Mouse (Mus musculus) heart, embryonic 16.5 days (tissue): ENCODE results near the gene Zfp503. TPM values are rescaled to one million over a fixed set of nuclear protein-coding genes. Genes with fewer than 3 reads are reported as not detected.

Experiments used
- ATAC-seq: fragments of 200-750 bp; cut with Nextera tagmentation; replicated peaks from 2 replicates; pipeline ENCODE4 v1.8.0; 2017; ENCODE audit warnings: moderate number of reproducible peaks; ENCODE audit not compliant: insufficient read depth, low FRiP score; ENCODE audit errors: extremely low read depth
- H3K27ac ChIP-seq: fragments of 300-500 bp; sonication (generic); 2 replicates; pipeline ENCODE4 v1.5.1; 2014; ENCODE audit warnings: mild to moderate bottlenecking, low read length, control low read depth, moderate library complexity
- H3K27me3 ChIP-seq: fragments of 300-500 bp; sonication (generic); 2 replicates; pipeline ENCODE4 v1.6.1; 2014; ENCODE audit warnings: low read length, mixed read lengths; ENCODE audit not compliant: control insufficient read depth, insufficient read depth
- H3K36me3 ChIP-seq: fragments of 300-500 bp; sonication (generic); 2 replicates; pipeline ENCODE4 v1.6.1; 2014; ENCODE audit not compliant: control insufficient read depth, insufficient read depth
- H3K4me1 ChIP-seq: fragments of 300-500 bp; sonication (generic); 2 replicates; pipeline ENCODE4 v1.6.1; 2014; ENCODE audit warnings: low read length, mixed read lengths; ENCODE audit not compliant: control insufficient read depth, insufficient read depth
- H3K4me2 ChIP-seq: fragments of 300-500 bp; sonication (generic); 2 replicates; pipeline ENCODE4 v1.6.1; 2014; ENCODE audit warnings: low read depth, mild to moderate bottlenecking, control low read depth, low read length
- H3K4me3 ChIP-seq: fragments of 300-500 bp; sonication (generic); 2 replicates; pipeline ENCODE4 v1.5.1; 2014; ENCODE audit warnings: mild to moderate bottlenecking, control low read depth, low read length
- H3K9ac ChIP-seq: fragments of 300-500 bp; sonication (generic); 2 replicates; pipeline ENCODE4 v1.6.1; 2014; ENCODE audit warnings: low read length, control low read depth
- H3K9me3 ChIP-seq: fragments of 300-500 bp; sonication (generic); replicated peaks from 2 replicates; pipeline ENCODE4 v1.6.1; 2016; ENCODE audit warnings: low read length; ENCODE audit not compliant: control insufficient read depth
- WGBS: fragments of 180-500 bp; shearing (Covaris S2); extraction: QIAGEN DNeasy Blood & Tissue Kit; methylation state at CpG from one replicate; pipeline ENCODE4 v1.1.7; 2014; 5-methylcytosine and 5-hydroxymethylcytosine counted together
- polyA plus RNA-seq: library from polyadenylated mRNA; unstranded; fragments of >200 nt; fragmentation: Nextera tagmentation; extraction: Ambion mirVana; gene quantifications from 2 replicates; pipeline ENCODE4 v1.2.1, GENCODE M21; 2015

The Zfp503 gene
- polyA plus RNA-seq = 1.9 and 2.9 TPM in 2 replicates

GRCm38 (mm10) chr14:21989291-21989913 lies at the start of gene Zfp503:
Gene Zfp503, minus strand, starts transcription at chr14:21989601.
- Histone ChIP-seq H3K27ac (peak within 1 kb of the TSS; percentile 72), H3K4me1 (peaks cover 22% of the 10 kb centered on the region), H3K4me2 (peak within 1 kb of the TSS; percentile 83), H3K4me3 (peak within 1 kb of the TSS; percentile 66), H3K36me3 (no peaks in the 10 kb centered on the region), H3K9ac (peak within 1 kb of the TSS; percentile 22), H3K27me3 (peaks cover 47% of the 10 kb centered on the region), H3K9me3 (no peaks in the 10 kb centered on the region)
- under 1% methylated on average over 37 of the region's 37 CpGs for WGBS
- no peak for ATAC-seq

GRCm38 (mm10) chr14:22037498-22038131 lies 48.2 kb upstream of the Zfp503 start:
- Histone ChIP-seq H3K4me2 (no peak overlapping the region), H3K36me3 (no peaks in the 10 kb centered on the region), H3K27ac (no peak overlapping the region), H3K27me3 (no peaks in the 10 kb centered on the region), H3K9me3 (no peaks in the 10 kb centered on the region), H3K4me3 (no peak overlapping the region), H3K9ac (no peak overlapping the region), H3K4me1 (peaks cover 3% of the 10 kb centered on the region)
- WGBS = 82% methylated on average over 16 of the region's 16 CpGs
- ATAC-seq = no peak

GRCm38 (mm10) chr14:22036802-22037497 lies 47.5 kb upstream of the Zfp503 start:
- Histone ChIP-seq H3K4me3 (no peak overlapping the region), H3K9me3 (no peaks in the 10 kb centered on the region), H3K4me1 (peaks cover 3% of the 10 kb centered on the region), H3K4me2 (no peak overlapping the region), H3K27ac (no peak overlapping the region), H3K9ac (no peak overlapping the region), H3K27me3 (no peaks in the 10 kb centered on the region), H3K36me3 (no peaks in the 10 kb centered on the region)
- ATAC-seq = no peak
- 87% methylated on average over 12 of the region's 12 CpGs for WGBS

GRCm38 (mm10) chr14:22036338-22036737 lies 46.9 kb upstream of the Zfp503 start:
- Histone ChIP-seq H3K36me3 (no peaks in the 10 kb centered on the region), H3K9ac (no peak overlapping the region), H3K27ac (no peak overlapping the region), H3K4me1 (peaks cover 3% of the 10 kb centered on the region), H3K4me2 (no peak overlapping the region), H3K4me3 (no peak overlapping the region), H3K27me3 (no peaks in the 10 kb centered on the region), H3K9me3 (no peaks in the 10 kb centered on the region)
- ATAC-seq = no peak
- WGBS = 70% methylated on average over 6 of the region's 6 CpGs

GRCm38 (mm10) chr14:22035900-22036299 lies 46.5 kb upstream of the Zfp503 start:
- WGBS = 46% methylated on average over 3 of the region's 3 CpGs
- H3K4me3 ChIP-seq = no peak overlapping the region
- no peak; the same call in 1 of the 2 replicates for ATAC-seq

GRCm38 (mm10) chr14:22023533-22023932 lies 34.1 kb upstream of the Zfp503 start:
- Histone ChIP-seq H3K4me2 (no peak overlapping the region), H3K4me3 (no peak overlapping the region), H3K27ac (no peak overlapping the region), H3K9me3 (no peaks in the 10 kb centered on the region), H3K27me3 (no peaks in the 10 kb centered on the region), H3K4me1 (peaks cover 12% of the 10 kb centered on the region), H3K36me3 (no peaks in the 10 kb centered on the region), H3K9ac (no peak overlapping the region)
- ATAC-seq = no peak
- WGBS = 64% methylated on average over 4 of the region's 4 CpGs

More at GRCm38 (mm10) chr14:22035900-22036299, 46.5 kb upstream of the Zfp503 start:
- H3K27me3 ChIP-seq = no peaks in the 10 kb centered on the region
- peaks cover 3% of the 10 kb centered on the region for H3K4me1 ChIP-seq
- H3K9ac ChIP-seq = no peak overlapping the region
- no peaks in the 10 kb centered on the region for H3K9me3 ChIP-seq
- no peak overlapping the region for H3K27ac ChIP-seq
- no peaks in the 10 kb centered on the region for H3K36me3 ChIP-seq
- H3K4me2 ChIP-seq = no peak overlapping the region

GRCm38 (mm10) chr14:22020885-22021284 lies 31.5 kb upstream of the Zfp503 start:
- H3K4me3 ChIP-seq = no peak overlapping the region
- no peak overlapping the region for H3K27ac ChIP-seq
- no peaks in the 10 kb centered on the region for H3K27me3 ChIP-seq
- no peak overlapping the region for H3K4me2 ChIP-seq
- no peak overlapping the region for H3K9ac ChIP-seq
- no peaks in the 10 kb centered on the region for H3K36me3 ChIP-seq
- 32% methylated on average over 2 of the region's 2 CpGs for WGBS
- H3K9me3 ChIP-seq = no peaks in the 10 kb centered on the region
- H3K4me1 ChIP-seq = peaks cover 12% of the 10 kb centered on the region
- 0 out of 2 replicates have a peak, but pooled peaks have one; percentile 19 for ATAC-seq

GRCm38 (mm10) chr14:22019949-22020845 lies 30.8 kb upstream of the Zfp503 start:
- ATAC-seq = no peak
- 39% methylated on average over 12 of the region's 12 CpGs for WGBS
- Histone ChIP-seq H3K36me3 (no peaks in the 10 kb centered on the region), H3K9me3 (no peaks in the 10 kb centered on the region), H3K4me1 (peaks cover 12% of the 10 kb centered on the region), H3K4me2 (peak overlapping the region; percentile 95), H3K27ac (peak overlapping the region; percentile 42; the same call in 1 of the 2 replicates), H3K27me3 (no peaks in the 10 kb centered on the region), H3K4me3 (peak overlapping the region; percentile 60), H3K9ac (peak overlapping the region; percentile 74)
